Mouse (Mus musculus) stomach, postnatal 0 days (tissue): Measurements from ENCODE around the gene Akr1c13. TPM values are rescaled to one million over a fixed set of nuclear protein-coding genes. Genes with fewer than 3 reads are reported as not detected.
A peak's percentile ranks its signal among the peaks of the same experiment; 100 is the strongest.

ENCODE experiments used
- ATAC-seq: fragments of 200-750 bp; cut with Nextera tagmentation; 2 replicates; pipeline ENCODE4 v1.8.0; 2017; ENCODE audit not compliant: low FRiP score, low TSS enrichment
- DNase-seq: peaks from one replicate; pipeline ENCODE4 v3.0.0-alpha.2; 2016; ENCODE audit warnings: low spot score
- H3K27ac ChIP-seq: fragments of 300-500 bp; sonication (generic); replicated peaks from 2 replicates; pipeline ENCODE4 v1.5.1; 2014; ENCODE audit warnings: mild to moderate bottlenecking, control low read depth
- H3K27me3 ChIP-seq: fragments of 300-500 bp; sonication (generic); 2 replicates; pipeline ENCODE4 v1.6.1; 2014; ENCODE audit warnings: low read length; ENCODE audit not compliant: control insufficient read depth, insufficient read depth
- H3K36me3 ChIP-seq: fragments of 300-500 bp; sonication (generic); 2 replicates; pipeline ENCODE4 v1.6.1; 2014; ENCODE audit warnings: low read length, mixed read lengths; ENCODE audit not compliant: control insufficient read depth, insufficient read depth
- H3K4me1 ChIP-seq: fragments of 300-500 bp; sonication (generic); replicated peaks from 2 replicates; pipeline ENCODE4 v1.6.1; 2014; ENCODE audit warnings: antibody characterized with exemption; ENCODE audit not compliant: control insufficient read depth, insufficient read depth
- H3K4me2 ChIP-seq: fragments of 300-500 bp; sonication (generic); replicated peaks from 2 replicates; pipeline ENCODE4 v1.6.1; 2014; ENCODE audit warnings: low read depth, mild to moderate bottlenecking, control low read depth, moderate library complexity
- H3K4me3 ChIP-seq: fragments of 300-500 bp; sonication (generic); 2 replicates; pipeline ENCODE4 v1.5.1; 2014; ENCODE audit warnings: low read depth, low read length, control low read depth
- H3K9ac ChIP-seq: fragments of 300-500 bp; sonication (generic); 2 replicates; pipeline ENCODE4 v1.6.1; 2014; ENCODE audit warnings: mild to moderate bottlenecking, low read length, control low read depth, mixed read lengths
- H3K9me3 ChIP-seq: fragments of 300-500 bp; sonication (generic); 2 replicates; pipeline ENCODE4 v1.6.1; 2016; ENCODE audit warnings: low read length; ENCODE audit not compliant: control insufficient read depth
- CTCF ChIP-seq: IDR thresholded peaks from 2 replicates; pipeline ENCODE4 v1.5.1; 2016; ENCODE audit warnings: antibody characterized with exemption, low read depth, mild to moderate bottlenecking, moderate library complexity
- EP300 ChIP-seq: optimal IDR thresholded peaks from 2 replicates; pipeline ENCODE3; 2016; ENCODE audit warnings: antibody characterized with exemption
- WGBS: fragments of 180-500 bp; shearing (Covaris S2); extraction: QIAGEN DNeasy Blood & Tissue Kit; methylation state at CpG from one replicate; pipeline ENCODE4 v1.1.7; 2014; 5-methylcytosine and 5-hydroxymethylcytosine counted together
- polyA plus RNA-seq: library from polyadenylated mRNA; unstranded; fragments of >200 nt; fragmentation: Nextera tagmentation; extraction: Ambion mirVana; gene quantifications from 2 replicates; pipeline ENCODE4 v1.2.1, GENCODE M21; 2015

Gene Akr1c13
- 98.4 and 105 TPM in 2 replicates for polyA plus RNA-seq

DNA sequence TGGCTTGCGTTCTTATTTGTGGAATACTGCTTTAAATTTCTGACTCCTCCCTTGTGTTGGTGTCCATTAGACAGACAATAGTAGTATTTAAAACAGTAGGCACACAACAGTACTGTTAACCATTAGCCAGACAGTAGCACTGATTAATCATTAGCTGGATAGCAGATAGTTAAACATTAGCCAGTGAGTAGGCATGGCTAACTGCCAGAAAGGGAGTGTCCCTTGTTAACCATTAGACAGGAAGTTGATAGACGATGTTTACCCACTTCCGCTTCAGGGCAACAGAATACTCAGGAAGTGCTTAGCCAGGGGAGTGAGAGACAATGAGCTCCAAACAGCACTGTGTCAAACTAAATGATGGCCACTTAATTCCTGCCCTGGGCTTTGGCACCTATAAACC lies at the start of gene Akr1c13:
Gene Akr1c13, plus strand, starts transcription at position 247 of the 400 bp plus-strand sequence.
- H3K27ac ChIP-seq: peak within 1 kb of the TSS; percentile 14
- ATAC-seq: peak; percentile 98

DNA sequence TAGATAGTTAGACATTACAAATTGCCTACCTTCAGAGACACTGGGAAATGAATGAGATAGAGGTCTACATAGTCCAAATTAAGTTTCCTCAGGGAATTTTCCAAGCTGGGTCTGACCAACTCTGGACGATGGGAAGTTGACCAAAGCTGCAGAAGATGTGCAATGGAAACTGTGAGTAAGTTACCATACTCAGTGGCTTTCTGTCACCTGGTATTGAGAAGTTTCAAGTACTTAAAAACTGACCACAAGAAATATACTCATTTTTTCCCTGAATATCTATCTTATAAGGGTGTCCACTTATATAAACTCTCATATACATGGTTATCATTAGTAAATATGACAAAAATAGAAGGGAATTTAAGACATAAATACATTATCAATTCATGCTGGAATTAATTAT lies 46.7 kb upstream of the Akr1c13 start:
- no peak overlapping the region for H3K27ac ChIP-seq
- H3K4me3 ChIP-seq: no peak overlapping the region
- no peak overlapping the region for H3K4me2 ChIP-seq
- no peaks in the 10 kb centered on the region for H3K4me1 ChIP-seq
- H3K36me3 ChIP-seq: no peaks in the 10 kb centered on the region
- DNase-seq (no peak), ATAC-seq (no peak)
- H3K9me3 ChIP-seq: no peaks in the 10 kb centered on the region
- WGBS: 80% methylated on average over 1 of the region's 1 CpGs
- TF ChIP-seq EP300 (no peak), CTCF (no peak)
- H3K9ac ChIP-seq: no peak overlapping the region
- H3K27me3 ChIP-seq: no peaks in the 10 kb centered on the region

More for the DNA sequence above, at the start of gene Akr1c13:
- WGBS: 33% methylated on average over 3 of the region's 3 CpGs
- no peaks in the 10 kb centered on the region for H3K36me3 ChIP-seq
- no peaks in the 10 kb centered on the region for H3K27me3 ChIP-seq
- peak within 1 kb of the TSS; percentile 19 for H3K4me3 ChIP-seq
- DNase-seq: peak; percentile 91
- peak within 1 kb of the TSS; percentile 9; the same call in 1 of the 2 replicates for H3K9ac ChIP-seq
- peak within 1 kb of the TSS; percentile 39 for H3K4me2 ChIP-seq
- H3K9me3 ChIP-seq: no peaks in the 10 kb centered on the region
- TF ChIP-seq CTCF (no peak), EP300 (no peak)
- no peaks in the 10 kb centered on the region for H3K4me1 ChIP-seq

DNA sequence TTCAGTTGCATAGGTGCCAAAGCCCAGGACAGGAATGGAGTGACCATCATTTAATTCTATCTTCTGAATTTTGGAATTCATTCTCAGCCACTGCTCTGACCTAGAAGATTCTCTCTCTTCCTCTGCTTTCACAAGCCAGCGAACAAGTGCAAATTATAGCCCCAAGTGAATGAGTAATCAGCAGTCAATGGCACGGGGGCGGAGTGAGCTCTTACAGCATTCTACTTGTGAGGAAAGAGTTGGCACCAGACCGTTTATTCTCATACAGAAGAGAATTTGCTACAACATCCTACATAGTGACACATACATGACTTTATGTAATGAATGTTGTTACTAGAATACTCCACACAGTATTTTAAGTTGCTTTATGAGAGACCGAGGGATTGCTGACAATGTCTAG lies 40.4 kb upstream of the Akr1c13 start, which contains the start of gene Akr1c18:
Gene Akr1c18, minus strand, starts transcription at position 137 of the 400 bp plus-strand sequence.
- H3K4me1 ChIP-seq: no peaks in the 10 kb centered on the region
- no peak for ATAC-seq

DNA sequence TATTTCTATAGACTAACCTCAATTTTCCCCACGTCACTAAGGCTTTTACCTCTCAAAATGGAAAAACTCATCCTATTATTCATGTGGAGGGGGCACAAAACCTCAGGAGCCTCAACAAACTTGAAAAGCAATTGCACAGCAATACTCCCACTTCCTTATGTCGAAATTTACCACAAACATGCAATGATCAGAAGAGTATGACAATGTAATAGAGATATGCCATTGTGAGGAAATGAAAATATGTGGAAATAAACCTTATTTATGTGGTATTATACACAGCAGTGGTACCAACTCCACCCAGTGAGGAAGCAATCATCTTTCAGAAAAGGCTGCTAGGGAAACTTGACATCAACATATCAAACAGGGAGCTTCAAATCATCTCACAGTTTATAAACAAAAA lies 38.0 kb upstream of the Akr1c13 start:
- no peak for ATAC-seq
- no peaks in the 10 kb centered on the region for H3K4me1 ChIP-seq
- no peak overlapping the region for H3K4me2 ChIP-seq
- no peak for DNase-seq
- no peak overlapping the region for H3K27ac ChIP-seq
- no peak for TF ChIP-seq CTCF
- no peak for TF ChIP-seq EP300
- no peak overlapping the region for H3K9ac ChIP-seq
- H3K4me3 ChIP-seq: no peak overlapping the region
- no peaks in the 10 kb centered on the region for H3K9me3 ChIP-seq
- 74% methylated on average over 2 of the region's 2 CpGs for WGBS
- H3K27me3 ChIP-seq: no peaks in the 10 kb centered on the region
- H3K36me3 ChIP-seq: no peaks in the 10 kb centered on the region

More for the DNA sequence above, 40.4 kb upstream of the Akr1c13 start, which contains the start of gene Akr1c18:
- H3K27me3 ChIP-seq: no peaks in the 10 kb centered on the region
- H3K4me2 ChIP-seq: no peak within 1 kb of the TSS
- DNase-seq: no peak
- no peaks in the 10 kb centered on the region for H3K36me3 ChIP-seq
- H3K4me3 ChIP-seq: no peak within 1 kb of the TSS
- H3K27ac ChIP-seq: no peak within 1 kb of the TSS
- 60% methylated on average over 5 of the region's 5 CpGs for WGBS
- no peak for TF ChIP-seq EP300
- TF ChIP-seq CTCF: no peak
- no peaks in the 10 kb centered on the region for H3K9me3 ChIP-seq
- H3K9ac ChIP-seq: no peak within 1 kb of the TSS

DNA sequence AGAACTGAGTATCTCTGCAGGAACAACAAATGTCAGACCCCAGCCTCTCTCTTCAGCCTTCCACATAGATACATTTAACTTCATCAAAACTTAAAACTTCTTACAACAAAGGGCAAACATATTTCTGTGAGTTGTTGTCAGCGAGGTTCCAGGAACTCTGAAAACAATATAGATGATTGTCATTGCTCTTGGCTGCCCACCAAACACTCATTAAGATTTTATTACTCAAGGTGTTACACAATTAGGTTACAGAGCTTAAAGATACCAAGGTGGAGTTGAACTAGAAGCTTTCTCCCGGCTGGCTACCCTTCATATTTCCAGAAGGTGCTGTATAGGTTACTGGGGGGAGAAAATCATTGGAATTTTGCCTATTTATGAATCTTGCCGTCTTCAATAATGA lies 37.4 kb upstream of the Akr1c13 start:
- Histone ChIP-seq H3K9ac (no peak overlapping the region), H3K27me3 (no peaks in the 10 kb centered on the region), H3K4me2 (no peak overlapping the region), H3K9me3 (no peaks in the 10 kb centered on the region), H3K36me3 (no peaks in the 10 kb centered on the region), H3K27ac (no peak overlapping the region), H3K4me3 (no peak overlapping the region), H3K4me1 (no peaks in the 10 kb centered on the region)
- TF ChIP-seq EP300: no peak
- no peak for TF ChIP-seq CTCF
- no peak for DNase-seq
- WGBS: 69% methylated on average over 3 of the region's 3 CpGs
- ATAC-seq: no peak

DNA sequence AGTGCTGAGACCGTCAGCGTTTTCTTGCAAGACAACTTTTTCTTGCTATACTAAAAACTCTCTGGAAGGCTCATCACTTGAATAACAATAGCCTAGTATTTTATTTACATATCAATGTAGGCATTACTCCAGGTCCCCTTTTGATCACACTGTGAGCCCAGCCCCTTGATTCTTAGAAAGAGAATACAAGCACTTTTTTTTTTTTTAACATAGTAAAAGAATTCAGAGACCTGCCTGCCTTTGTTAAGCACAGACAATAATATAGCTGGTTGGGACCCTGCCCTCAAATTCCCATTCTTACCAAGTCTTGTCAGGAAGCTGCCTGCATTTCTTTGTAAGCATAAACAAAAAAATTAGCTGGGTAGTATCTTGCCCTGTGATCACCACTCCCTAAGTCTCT lies 35.7 kb upstream of the Akr1c13 start:
- Histone ChIP-seq H3K4me2 (no peak overlapping the region), H3K27me3 (no peaks in the 10 kb centered on the region), H3K36me3 (no peaks in the 10 kb centered on the region), H3K9me3 (no peaks in the 10 kb centered on the region), H3K4me3 (no peak overlapping the region), H3K9ac (no peak overlapping the region), H3K27ac (no peak overlapping the region), H3K4me1 (no peaks in the 10 kb centered on the region)
- DNase-seq: no peak
- ATAC-seq: no peak
- 80% methylated on average over 2 of the region's 2 CpGs for WGBS
- TF ChIP-seq EP300 (no peak), CTCF (no peak)
